Mouse (Mus musculus): ENCODE measurements around the gene Setd1b. TPM values are rescaled to one million over a fixed set of nuclear protein-coding genes. Genes with fewer than 3 reads are reported as not detected.

Gene Setd1b
- polyA plus RNA-seq, 2 experiments, result 2.7 to 3.3 TPM

GRCm38 (mm10) chr5:123143251-123143970 lies 1.4 kb downstream of the Setd1b start:
- Histone ChIP-seq H3K4me2 (ENCODE audit: low read depth) (peak overlapping the region; percentile 100), H3K9ac (replicated peaks) (peak overlapping the region; percentile 99), H3K9me3 (ENCODE audit: control insufficient read depth, low read length) (no peaks in the 10 kb centered on the region), H3K27ac (peak overlapping the region; percentile 34; the same call in 1 of the 2 replicates), H3K36me3 (replicated peaks; ENCODE audit: control insufficient read depth, insufficient read depth, low read depth) (peaks cover 25% of the 10 kb centered on the region), H3K4me3 (ENCODE audit: insufficient read depth in 1 of 2, low read depth in 2 of 2, low read length in 2 of 2) (peak overlapping the region; percentile 63 to 74), H3K27me3 (ENCODE audit: control insufficient read depth, insufficient read depth, low read length) (no peaks in the 10 kb centered on the region), H3K4me1 (replicated peaks; ENCODE audit: control insufficient read depth in 2 of 2, insufficient read depth in 2 of 2, low read length in 1 of 2) (peaks cover 12 to 18% of the 10 kb centered on the region in 2 experiments)
- ATAC-seq (ENCODE audit: insufficient read depth) (no peak), DNase-seq (ENCODE audit: low read depth in 3 of 3, low spot score in 3 of 3) (no peak)
- no peak for TF ChIP-seq CTCF (IDR thresholded peaks at IDR 0.05; ENCODE audit: low read depth)
- TF ChIP-seq EP300 (IDR thresholded peaks at IDR 0.05; ENCODE audit: low read depth), result no peak
- WGBS (ENCODE audit: insufficient replicate concordance), result 3% methylated on average over 22 of the region's 24 CpGs

- H3K9ac ChIP-seq (replicated peaks), result peak overlapping the region; percentile 99
- peak overlapping the region; percentile 61 to 74 for H3K4me3 ChIP-seq (ENCODE audit: insufficient read depth in 1 of 2, low read depth in 2 of 2, low read length in 2 of 2)
- ATAC-seq (ENCODE audit: insufficient read depth) (no peak), DNase-seq (ENCODE audit: low read depth in 3 of 3, low spot score in 3 of 3) (no peak)
- peaks cover 33% of the 10 kb centered on the region for H3K36me3 ChIP-seq (replicated peaks; ENCODE audit: control insufficient read depth, insufficient read depth, low read depth)
- no peaks in the 10 kb centered on the region for H3K27me3 ChIP-seq (ENCODE audit: control insufficient read depth, insufficient read depth, low read length)
- TF ChIP-seq CTCF (IDR thresholded peaks at IDR 0.05; ENCODE audit: low read depth) (no peak), EP300 (IDR thresholded peaks at IDR 0.05; ENCODE audit: low read depth) (no peak)
- 14% methylated on average over 17 of the region's 17 CpGs for WGBS (ENCODE audit: insufficient replicate concordance)
- peak overlapping the region; percentile 43 for H3K27ac ChIP-seq
- peak overlapping the region; percentile 100 for H3K4me2 ChIP-seq (ENCODE audit: low read depth)
- H3K9me3 ChIP-seq (ENCODE audit: control insufficient read depth, low read length), result no peaks in the 10 kb centered on the region
- H3K4me1 ChIP-seq (replicated peaks; ENCODE audit: control insufficient read depth in 2 of 2, insufficient read depth in 2 of 2, low read length in 1 of 2), result peaks cover 13 to 23% of the 10 kb centered on the region in 2 experiments
Measured at GRCm38 (mm10) chr5:123143971-123144745, 2.2 kb downstream of the Setd1b start.

- no peaks in the 10 kb centered on the region for H3K27me3 ChIP-seq (ENCODE audit: control insufficient read depth, insufficient read depth, low read length)
- H3K36me3 ChIP-seq (replicated peaks; ENCODE audit: control insufficient read depth, insufficient read depth, low read depth), result peaks cover 33% of the 10 kb centered on the region
- H3K4me3 ChIP-seq (ENCODE audit: insufficient read depth in 1 of 2, low read depth in 2 of 2, low read length in 2 of 2), result peak overlapping the region; percentile 61 to 74
- ATAC-seq (ENCODE audit: insufficient read depth) (no peak), DNase-seq (ENCODE audit: low read depth in 3 of 3, low spot score in 3 of 3) (no peak)
- peak overlapping the region; percentile 100 for H3K4me2 ChIP-seq (ENCODE audit: low read depth)
- no peaks in the 10 kb centered on the region for H3K9me3 ChIP-seq (ENCODE audit: control insufficient read depth, low read length)
- H3K27ac ChIP-seq, result peak overlapping the region; percentile 43; the same call in 1 of the 2 replicates
- no peak for TF ChIP-seq CTCF (IDR thresholded peaks at IDR 0.05; ENCODE audit: low read depth)
- no peak for TF ChIP-seq EP300 (IDR thresholded peaks at IDR 0.05; ENCODE audit: low read depth)
- peak overlapping the region; percentile 99 for H3K9ac ChIP-seq (replicated peaks)
- WGBS (ENCODE audit: insufficient replicate concordance), result 40% methylated on average over 20 of the region's 20 CpGs
- H3K4me1 ChIP-seq (replicated peaks; ENCODE audit: control insufficient read depth in 2 of 2, insufficient read depth in 2 of 2, low read length in 1 of 2), result peaks cover 15 to 29% of the 10 kb centered on the region in 2 experiments
Measured at GRCm38 (mm10) chr5:123144746-123145590, 3.0 kb downstream of the Setd1b start.

- Histone ChIP-seq H3K4me3 (ENCODE audit: insufficient read depth in 1 of 2, low read depth in 2 of 2, low read length in 2 of 2) (no peak overlapping the region), H3K9ac (replicated peaks) (no peak overlapping the region), H3K27me3 (ENCODE audit: control insufficient read depth, insufficient read depth, low read length) (no peaks in the 10 kb centered on the region), H3K4me2 (ENCODE audit: low read depth) (no peak overlapping the region), H3K27ac (no peak overlapping the region), H3K4me1 (replicated peaks; ENCODE audit: control insufficient read depth in 2 of 2, insufficient read depth in 2 of 2, low read length in 1 of 2) (peaks cover 25 to 38% of the 10 kb centered on the region in 2 experiments), H3K9me3 (ENCODE audit: control insufficient read depth, low read length) (no peaks in the 10 kb centered on the region), H3K36me3 (replicated peaks; ENCODE audit: control insufficient read depth, insufficient read depth, low read depth) (peaks cover 41% of the 10 kb centered on the region)
- TF ChIP-seq CTCF (IDR thresholded peaks at IDR 0.05; ENCODE audit: low read depth) (no peak), EP300 (IDR thresholded peaks at IDR 0.05; ENCODE audit: low read depth) (no peak)
- WGBS (ENCODE audit: insufficient replicate concordance), result 90% methylated on average over 11 of the region's 11 CpGs
- DNase-seq (ENCODE audit: low read depth in 3 of 3, low spot score in 3 of 3), result no peak
- ATAC-seq (ENCODE audit: insufficient read depth), result no peak
Measured at GRCm38 (mm10) chr5:123146357-123146756, 4.4 kb downstream of the Setd1b start.

Measured in liver, embryonic 14.5 days (tissue).